Comparison of ENCODE assay signal across 27 mouse cellular contexts in the genomic region with DNA sequence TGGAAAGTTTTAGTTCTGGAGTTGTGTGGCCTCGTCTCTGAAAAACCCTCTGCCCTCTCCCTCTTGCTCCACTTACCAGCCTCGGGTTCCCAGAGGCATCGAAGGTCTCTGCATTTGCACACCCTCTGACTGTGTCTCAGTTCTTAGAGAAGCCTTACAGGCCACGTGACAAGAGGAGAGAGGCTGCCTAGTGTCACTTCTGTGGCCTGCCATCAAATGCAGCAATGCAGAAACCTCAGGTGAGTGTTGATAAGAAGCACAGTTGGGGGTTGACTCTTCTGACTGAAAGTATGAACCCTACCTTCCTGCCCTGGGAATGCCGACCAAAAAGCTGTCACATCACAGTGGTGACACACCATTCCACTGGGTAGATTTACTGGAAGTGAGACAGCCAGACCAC.
DNase-seq lines count a peak whose midpoint lies in the region; ATAC-seq and TF ChIP-seq lines count a peak whose summit lies in the region.
"Had no signal": no experiment of that assay in that cellular context is flagged by ENCODE, and none has a peak within 500 bp of the region (broad histone marks: within the 10 kb centered on the region; RNA-seq: fewer than 3 reads in every experiment).

No protein-coding gene starts in this region.

- ATAC-seq in CD4-positive, CD25-positive, alpha-beta regulatory T cell, adult 4 months = peak; percentile 15
- peak; percentile 23 for ATAC-seq in activated CD4-positive, CD25-positive, alpha-beta regulatory T cell, adult 4 months
- ATAC-seq in heart, embryonic 11.5 days (replicated peaks; ENCODE audit: insufficient number of reproducible peaks, low FRiP score, low TSS enrichment) = no peak
- ATAC-seq: forebrain, embryonic 13.5 days; lung, postnatal 0 days; midbrain, embryonic 16.5 days had no signal

- WGBS in thymus, adult 2 months = 75% methylated on average over 5 of the region's 5 CpGs
- 45% methylated on average over 5 of the region's 5 CpGs for WGBS in heart, embryonic 11.5 days (ENCODE audit: insufficient replicate concordance)
- WGBS in limb, embryonic 10.5 days = 70% methylated on average over 5 of the region's 5 CpGs

- TF ChIP-seq CTCF in thymus, adult 2 months (IDR thresholded peaks at IDR 0.05; ENCODE audit: borderline replicate concordance, control insufficient read depth, extremely low read depth, insufficient read depth, low read length, poor library complexity) = no peak

- H3K9ac ChIP-seq in heart, embryonic 11.5 days (ENCODE audit: low read depth, low read length) = no peak overlapping the region
- H3K9ac ChIP-seq: forebrain, embryonic 13.5 days; hindbrain, embryonic 13.5 days; limb, embryonic 15.5 days; liver, embryonic 13.5 days; neural tube, embryonic 12.5 days had no signal

- no peak overlapping the region for H3K27ac ChIP-seq in thymus, adult 2 months (ENCODE audit: control insufficient read depth, insufficient read depth, low read length)
- H3K27ac ChIP-seq in heart, embryonic 11.5 days (ENCODE audit: low read depth, low read length) = no peak overlapping the region
- H3K27ac ChIP-seq in limb, embryonic 10.5 days = no peak overlapping the region
- H3K27ac ChIP-seq: forebrain, embryonic 13.5 days; heart, embryonic 10.5 days; hindbrain, embryonic 13.5 days; limb, embryonic 15.5 days; liver, embryonic 13.5 days; macrophage; neural tube, embryonic 12.5 days had no signal

- H3K4me1 ChIP-seq in thymus, adult 2 months (replicated peaks; ENCODE audit: control insufficient read depth, insufficient read depth, low read length) = peaks cover 14% of the 10 kb centered on the region
- peaks cover 5% of the 10 kb centered on the region for H3K4me1 ChIP-seq in heart, embryonic 11.5 days (ENCODE audit: control insufficient read depth, insufficient read depth, low read length)
- H3K4me1 ChIP-seq in limb, embryonic 10.5 days = no peaks in the 10 kb centered on the region; the same call in 1 of the 2 replicates
- H3K4me1 ChIP-seq: forebrain, embryonic 13.5 days; hindbrain, embryonic 13.5 days; neural tube, embryonic 12.5 days had no signal

- H3K9me3 ChIP-seq in heart, embryonic 11.5 days (replicated peaks; ENCODE audit: control insufficient read depth, low read length) = no peaks in the 10 kb centered on the region
- H3K9me3 ChIP-seq in limb, embryonic 10.5 days (replicated peaks) = no peaks in the 10 kb centered on the region
- H3K9me3 ChIP-seq: forebrain, embryonic 13.5 days; heart, embryonic 10.5 days; hindbrain, embryonic 13.5 days; limb, embryonic 15.5 days; liver, embryonic 13.5 days; neural tube, embryonic 12.5 days had no signal

- no peak for TF ChIP-seq POLR2A in thymus, adult 2 months (IDR thresholded peaks at IDR 0.05; ENCODE audit: control insufficient read depth, extremely low read depth, insufficient read depth, low read length, poor library complexity)

- H3K4me2 ChIP-seq in heart, embryonic 11.5 days = no peak overlapping the region
- H3K4me2 ChIP-seq: forebrain, embryonic 13.5 days; hindbrain, embryonic 13.5 days; limb, embryonic 15.5 days; liver, embryonic 13.5 days; midbrain, embryonic 11.5 days; neural tube, embryonic 12.5 days had no signal

- no peaks in the 10 kb centered on the region for H3K36me3 ChIP-seq in thymus, adult 2 months (ENCODE audit: control insufficient read depth, insufficient read depth, low read length)
- no peaks in the 10 kb centered on the region for H3K36me3 ChIP-seq in heart, embryonic 11.5 days (ENCODE audit: control insufficient read depth, insufficient read depth, low read length)
- no peaks in the 10 kb centered on the region for H3K36me3 ChIP-seq in limb, embryonic 10.5 days
- H3K36me3 ChIP-seq: heart, embryonic 10.5 days; hindbrain, embryonic 13.5 days; limb, embryonic 15.5 days; liver, embryonic 13.5 days; neural tube, embryonic 12.5 days had no signal

- H3K27me3 ChIP-seq in thymus, adult 2 months (ENCODE audit: control insufficient read depth, insufficient read depth, low read length) = no peaks in the 10 kb centered on the region
- no peaks in the 10 kb centered on the region for H3K27me3 ChIP-seq in heart, embryonic 11.5 days (ENCODE audit: control insufficient read depth, insufficient read depth, low read length)
- no peaks in the 10 kb centered on the region for H3K27me3 ChIP-seq in limb, embryonic 10.5 days (ENCODE audit: low read depth, poor library complexity, severe bottlenecking)
- H3K27me3 ChIP-seq: forebrain, embryonic 13.5 days; hindbrain, embryonic 13.5 days; limb, embryonic 15.5 days; liver, embryonic 13.5 days; neural tube, embryonic 12.5 days had no signal

- DNase-seq in thymus, adult 2 months = peak; percentile 36
- no peak for DNase-seq in thymus, postnatal 25 days
- peak; percentile 29 for DNase-seq in thymus, postnatal 4 days
- no peak for DNase-seq in limb, embryonic 10.5 days (ENCODE audit: low spot score)
- DNase-seq: adrenal gland, adult 8-10 months; cerebellum, adult 9-10 months; cerebellum, postnatal 36 days; gastrocnemius, postnatal 25 days; heart, adult 11 months; heart, postnatal 36 days; kidney, adult 18-20 months; kidney, postnatal 36 days; left cerebral cortex, postnatal 4 days; liver, embryonic 13.5 days; lung, adult 18-20 months had no signal

- H3K4me3 ChIP-seq in thymus, adult 2 months (ENCODE audit: control insufficient read depth, insufficient read depth, low read length) = no peak overlapping the region
- no peak overlapping the region for H3K4me3 ChIP-seq in heart, embryonic 11.5 days (ENCODE audit: low read depth, low read length)
- H3K4me3 ChIP-seq in limb, embryonic 10.5 days = no peak overlapping the region
- H3K4me3 ChIP-seq: forebrain, embryonic 13.5 days; heart, embryonic 10.5 days; hindbrain, embryonic 13.5 days; limb, embryonic 15.5 days; liver, embryonic 13.5 days; neural tube, embryonic 12.5 days had no signal

Comparison
In these comparisons a context has a peak if more than half of its experiments do, and no peak if none do; other contexts are left out.
1. DNase-seq: peak in thymus, adult 2 months (single experiment) and thymus, postnatal 4 days (single experiment); none in thymus, postnatal 25 days (single experiment) and limb, embryonic 10.5 days (single experiment).